Mouse (Mus musculus): Measurements from ENCODE around the gene 6330409D20Rik.
A peak's percentile ranks its signal among the peaks of the same experiment; 100 is the strongest.

6330409D20Rik gene

DNA sequence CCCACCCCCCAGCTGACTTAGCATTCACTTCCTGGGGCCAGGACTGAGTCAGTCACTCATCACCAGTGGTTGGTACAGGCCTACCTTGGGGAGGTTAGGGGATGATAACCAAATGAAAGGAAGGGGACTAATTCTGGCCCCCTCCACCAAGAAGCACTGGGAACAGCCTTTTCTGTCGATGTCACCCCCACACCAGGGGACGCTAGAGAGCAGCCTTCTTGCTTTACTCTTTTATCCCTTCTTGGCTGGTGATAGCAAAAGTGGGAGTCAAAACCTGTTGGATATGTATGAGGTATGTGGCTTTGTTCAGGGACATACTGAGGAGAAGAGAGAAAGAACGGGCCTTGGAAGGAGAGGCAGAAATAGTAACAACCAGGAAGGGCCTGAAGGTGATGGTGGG, 22.5 kb upstream of the 6330409D20Rik start:
- Histone ChIP-seq H3K4me3 (replicated peaks; ENCODE audit: low read length) (no peak overlapping the region), H3K36me3 (ENCODE audit: insufficient read depth, low read length) (peaks cover 48% of the 10 kb centered on the region), H3K27me3 (ENCODE audit: insufficient read depth, low read length) (0 out of 2 replicates have a peak, but pooled peaks cover 4% of the 10 kb centered on the region), H3K9me3 (ENCODE audit: low read length) (no peaks in the 10 kb centered on the region), H3K4me1 (replicated peaks; ENCODE audit: low read depth, low read length) (peaks cover 18% of the 10 kb centered on the region; the same call in 1 of the 2 replicates)
- no peak for TF ChIP-seq POU5F1 (IDR thresholded peaks at IDR 0.05; ENCODE audit: borderline replicate concordance, low read length)
- peak; percentile 87 for TF ChIP-seq CTCF (conservative IDR thresholded peaks at IDR 0.05; ENCODE audit: low read length)
- TF ChIP-seq NANOG (IDR thresholded peaks at IDR 0.05; ENCODE audit: borderline replicate concordance, low read length): no peak

DNA sequence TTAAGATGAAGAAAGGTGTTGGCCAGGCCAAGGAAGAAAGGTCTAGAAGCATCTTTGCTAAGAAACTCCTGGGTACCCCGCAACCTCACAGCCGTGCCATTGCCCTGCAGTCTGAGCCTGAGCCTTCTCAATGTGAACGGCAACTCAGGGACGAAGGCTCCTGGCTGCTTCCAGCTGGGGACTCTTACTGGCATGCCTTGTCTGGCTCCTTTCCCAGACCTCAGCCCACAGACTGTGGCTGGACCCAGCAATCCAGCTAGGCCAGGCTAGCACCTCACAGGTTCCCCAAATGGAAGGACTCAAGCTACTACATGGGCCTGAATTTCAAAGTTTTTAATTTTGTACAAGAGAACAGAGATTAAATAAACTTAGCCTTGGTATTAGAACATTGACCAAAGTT, 21.0 kb upstream of the 6330409D20Rik start:
- peaks cover 48% of the 10 kb centered on the region for H3K36me3 ChIP-seq (ENCODE audit: insufficient read depth, low read length)
- H3K4me3 ChIP-seq (replicated peaks; ENCODE audit: low read length): no peak overlapping the region
- H3K27me3 ChIP-seq (ENCODE audit: insufficient read depth, low read length): 0 out of 2 replicates have a peak, but pooled peaks cover 4% of the 10 kb centered on the region
- TF ChIP-seq POU5F1 (IDR thresholded peaks at IDR 0.05; ENCODE audit: borderline replicate concordance, low read length) (no peak), NANOG (IDR thresholded peaks at IDR 0.05; ENCODE audit: borderline replicate concordance, low read length) (no peak), CTCF (conservative IDR thresholded peaks at IDR 0.05; ENCODE audit: low read length) (no peak)
- no peaks in the 10 kb centered on the region for H3K9me3 ChIP-seq (ENCODE audit: low read length)
- H3K4me1 ChIP-seq (replicated peaks; ENCODE audit: low read depth, low read length): peaks cover 17% of the 10 kb centered on the region; the same call in 1 of the 2 replicates

DNA sequence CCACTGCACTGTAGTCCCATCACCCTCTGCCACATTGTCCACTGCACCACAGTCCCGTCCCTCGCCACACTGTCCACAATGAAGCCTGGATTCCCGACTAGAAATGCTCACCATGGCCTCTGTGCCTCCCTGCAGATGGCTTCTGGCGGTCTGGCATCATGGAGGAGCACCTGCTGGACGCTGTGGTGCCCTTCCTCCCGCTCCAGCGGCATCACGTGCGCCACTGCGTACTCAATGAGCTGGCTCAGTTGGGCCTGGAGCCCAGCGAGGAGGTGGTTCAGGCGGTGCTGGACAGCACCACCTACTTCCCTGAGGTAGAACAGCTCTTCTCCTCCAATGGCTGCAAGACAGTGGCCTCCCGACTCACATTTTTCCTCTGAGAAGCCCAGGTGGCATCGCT, 20.5 kb upstream of the 6330409D20Rik start:
- TF ChIP-seq CTCF (conservative IDR thresholded peaks at IDR 0.05; ENCODE audit: low read length) (no peak), POU5F1 (IDR thresholded peaks at IDR 0.05; ENCODE audit: borderline replicate concordance, low read length) (no peak), NANOG (IDR thresholded peaks at IDR 0.05; ENCODE audit: borderline replicate concordance, low read length) (no peak)
- Histone ChIP-seq H3K36me3 (ENCODE audit: insufficient read depth, low read length) (peaks cover 48% of the 10 kb centered on the region), H3K4me3 (replicated peaks; ENCODE audit: low read length) (no peak overlapping the region), H3K27me3 (ENCODE audit: insufficient read depth, low read length) (peaks cover 4% of the 10 kb centered on the region; the same call in 1 of the 2 replicates), H3K9me3 (ENCODE audit: low read length) (no peaks in the 10 kb centered on the region), H3K4me1 (replicated peaks; ENCODE audit: low read depth, low read length) (peaks cover 17% of the 10 kb centered on the region; the same call in 1 of the 2 replicates)

DNA sequence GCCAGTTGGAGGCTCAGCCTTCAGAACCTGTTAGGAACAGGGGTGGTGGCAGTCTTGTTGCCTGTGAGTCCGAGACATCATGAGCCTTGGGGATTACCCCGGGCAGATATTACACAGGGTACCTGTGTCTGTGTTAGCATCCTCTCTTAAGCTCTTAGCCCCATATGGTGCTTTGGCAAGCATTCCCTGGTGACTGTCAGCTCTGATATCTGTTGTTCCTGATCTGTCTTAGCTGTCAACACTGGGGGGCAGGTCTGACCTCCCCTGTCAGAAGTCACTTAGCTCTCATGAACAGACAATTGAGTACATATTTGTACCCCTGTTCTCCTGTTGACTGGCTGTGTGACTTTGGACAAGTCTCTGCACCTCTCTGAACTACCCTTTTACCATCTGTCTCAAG, 18.2 kb upstream of the 6330409D20Rik start:
- Histone ChIP-seq H3K36me3 (ENCODE audit: insufficient read depth, low read length) (peaks cover 48% of the 10 kb centered on the region), H3K4me3 (replicated peaks; ENCODE audit: low read length) (no peak overlapping the region), H3K9me3 (ENCODE audit: low read length) (no peaks in the 10 kb centered on the region), H3K27me3 (ENCODE audit: insufficient read depth, low read length) (peaks cover 5% of the 10 kb centered on the region), H3K4me1 (replicated peaks; ENCODE audit: low read depth, low read length) (peaks cover 16% of the 10 kb centered on the region)
- TF ChIP-seq NANOG (IDR thresholded peaks at IDR 0.05; ENCODE audit: borderline replicate concordance, low read length): no peak

DNA sequence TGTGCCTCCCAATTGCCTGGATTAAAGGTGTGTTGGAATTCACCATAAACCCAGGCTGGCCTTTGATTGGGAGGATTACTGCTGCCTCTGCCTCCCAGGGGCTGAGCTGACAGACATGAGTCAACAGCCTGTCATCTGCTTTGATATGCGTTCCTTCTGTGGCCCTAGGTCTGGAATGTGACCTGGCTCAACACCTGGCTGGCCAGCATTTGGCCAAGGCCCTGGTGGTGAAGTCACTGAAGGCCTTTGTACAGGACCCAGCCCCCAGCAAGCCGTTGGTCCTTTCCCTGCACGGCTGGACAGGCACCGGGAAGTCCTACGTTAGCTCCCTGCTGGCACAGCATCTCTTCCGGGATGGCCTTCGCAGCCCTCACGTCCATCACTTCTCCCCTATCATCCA, 17.7 kb upstream of the 6330409D20Rik start:
- TF ChIP-seq NANOG (IDR thresholded peaks at IDR 0.05; ENCODE audit: borderline replicate concordance, low read length) (no peak), CTCF (conservative IDR thresholded peaks at IDR 0.05; ENCODE audit: low read length) (no peak)
- peaks cover 5% of the 10 kb centered on the region for H3K27me3 ChIP-seq (ENCODE audit: insufficient read depth, low read length)
- H3K9me3 ChIP-seq (ENCODE audit: low read length): no peaks in the 10 kb centered on the region
- no peak overlapping the region for H3K4me3 ChIP-seq (replicated peaks; ENCODE audit: low read length)
- peaks cover 16% of the 10 kb centered on the region for H3K4me1 ChIP-seq (replicated peaks; ENCODE audit: low read depth, low read length)
- peaks cover 48% of the 10 kb centered on the region for H3K36me3 ChIP-seq (ENCODE audit: insufficient read depth, low read length)

DNA sequence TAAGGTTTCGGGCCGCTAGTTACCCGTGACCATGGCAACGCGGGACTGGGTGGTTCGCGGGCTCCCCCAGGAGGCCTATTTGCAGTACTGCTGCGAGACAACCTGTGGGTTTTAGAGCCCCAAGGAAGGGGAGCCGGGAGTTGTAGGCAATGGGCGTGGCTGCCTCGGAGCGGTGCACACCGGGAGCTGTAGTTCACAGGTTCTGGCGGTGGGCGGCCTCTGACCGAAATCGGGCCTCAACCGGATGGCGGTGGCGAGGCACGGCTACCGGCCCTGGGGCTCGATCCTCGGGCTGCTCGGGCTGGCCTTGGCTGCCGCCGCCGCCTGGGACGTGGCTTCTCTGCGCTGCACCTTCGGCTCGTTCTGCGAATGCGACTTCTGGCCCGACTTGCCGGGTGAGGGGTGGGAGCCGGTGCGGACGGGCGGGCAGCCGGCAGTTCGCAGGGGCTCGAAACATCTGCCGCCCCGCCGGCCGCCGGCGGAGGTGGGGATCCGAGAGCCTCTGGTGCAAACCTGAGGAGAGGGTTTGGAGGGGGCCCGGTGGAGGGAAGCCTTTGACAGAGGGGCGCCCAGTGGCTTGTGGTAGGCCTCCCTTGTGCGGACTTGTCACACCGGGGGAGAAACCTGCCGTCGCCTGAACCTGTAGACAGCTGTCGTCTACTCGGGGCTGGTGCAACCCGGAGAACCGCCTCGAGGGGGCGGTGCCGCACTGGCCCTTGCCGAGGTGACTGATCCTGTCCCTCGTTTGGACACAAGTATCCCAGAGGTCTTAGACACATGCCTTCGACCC, 16.4 kb upstream of the 6330409D20Rik start, which contains the start of gene Tor2a:
TSS of gene Tor2a (plus strand) at position 179 of the 790 bp plus-strand sequence.
- no peaks in the 10 kb centered on the region for H3K9me3 ChIP-seq (ENCODE audit: low read length)
- TF ChIP-seq NANOG (IDR thresholded peaks at IDR 0.05; ENCODE audit: borderline replicate concordance, low read length): no peak
- no peak for TF ChIP-seq POU5F1 (IDR thresholded peaks at IDR 0.05; ENCODE audit: borderline replicate concordance, low read length)
- peak; percentile 89 for TF ChIP-seq CTCF (conservative IDR thresholded peaks at IDR 0.05; ENCODE audit: low read length)
- peaks cover 20% of the 10 kb centered on the region for H3K4me1 ChIP-seq (replicated peaks; ENCODE audit: low read depth, low read length)
- H3K27me3 ChIP-seq (ENCODE audit: insufficient read depth, low read length): peaks cover 12% of the 10 kb centered on the region
- peak within 1 kb of the TSS; percentile 91 for H3K4me3 ChIP-seq (replicated peaks; ENCODE audit: low read length)
- H3K36me3 ChIP-seq (ENCODE audit: insufficient read depth, low read length): peaks cover 38% of the 10 kb centered on the region

DNA sequence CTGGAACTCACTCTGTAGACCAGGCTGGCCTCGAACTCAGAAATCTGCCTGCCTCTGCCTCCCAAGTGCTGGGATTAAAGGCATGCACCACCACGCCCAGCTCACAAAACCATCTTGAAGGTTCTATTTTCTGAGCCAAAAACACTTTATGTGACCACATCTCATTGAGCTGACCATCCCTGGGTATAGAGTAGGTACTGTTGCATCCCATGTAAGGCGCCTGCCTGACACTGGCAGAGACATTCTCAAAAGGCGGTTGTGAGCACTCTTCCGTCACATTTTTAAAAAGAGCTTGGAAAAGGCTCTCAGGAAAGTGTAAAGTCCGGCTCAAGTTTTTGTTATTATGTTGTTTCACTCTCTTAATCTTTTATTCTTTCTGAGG, 15.8 kb upstream of the 6330409D20Rik start:
- no peaks in the 10 kb centered on the region for H3K9me3 ChIP-seq (ENCODE audit: low read length)
- peaks cover 18% of the 10 kb centered on the region for H3K27me3 ChIP-seq (ENCODE audit: insufficient read depth, low read length)
- peaks cover 33% of the 10 kb centered on the region for H3K36me3 ChIP-seq (ENCODE audit: insufficient read depth, low read length)
- TF ChIP-seq POU5F1 (IDR thresholded peaks at IDR 0.05; ENCODE audit: borderline replicate concordance, low read length) (no peak), CTCF (conservative IDR thresholded peaks at IDR 0.05; ENCODE audit: low read length) (no peak), NANOG (IDR thresholded peaks at IDR 0.05; ENCODE audit: borderline replicate concordance, low read length) (no peak)
- peaks cover 26% of the 10 kb centered on the region for H3K4me1 ChIP-seq (replicated peaks; ENCODE audit: low read depth, low read length)
- H3K4me3 ChIP-seq (replicated peaks; ENCODE audit: low read length): no peak overlapping the region

DNA sequence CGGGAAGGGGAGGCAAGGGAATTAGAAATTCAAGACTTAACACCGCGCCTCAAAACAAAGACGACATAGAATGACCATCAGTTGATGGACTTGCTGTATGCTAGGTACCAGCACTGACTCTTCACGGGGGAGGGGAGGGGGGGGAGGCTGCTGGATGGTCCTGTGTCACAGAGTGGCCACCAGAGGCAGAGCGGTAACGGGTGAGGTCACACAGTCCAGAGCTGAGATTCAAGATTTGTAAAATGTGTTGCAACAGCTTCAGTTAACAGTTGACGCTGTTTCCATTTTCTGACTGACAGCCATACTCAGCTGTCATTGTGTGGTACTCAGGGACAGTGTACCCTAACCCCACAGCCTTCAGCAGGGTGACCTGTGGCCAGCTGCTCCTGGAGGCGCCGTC, 11.4 kb upstream of the 6330409D20Rik start:
- H3K9me3 ChIP-seq (ENCODE audit: low read length): no peaks in the 10 kb centered on the region
- H3K4me1 ChIP-seq (replicated peaks; ENCODE audit: low read depth, low read length): peaks cover 35% of the 10 kb centered on the region
- H3K4me3 ChIP-seq (replicated peaks; ENCODE audit: low read length): no peak overlapping the region
- TF ChIP-seq NANOG (IDR thresholded peaks at IDR 0.05; ENCODE audit: borderline replicate concordance, low read length) (no peak), CTCF (conservative IDR thresholded peaks at IDR 0.05; ENCODE audit: low read length) (no peak), POU5F1 (IDR thresholded peaks at IDR 0.05; ENCODE audit: borderline replicate concordance, low read length) (no peak)
- no peaks in the 10 kb centered on the region for H3K36me3 ChIP-seq (ENCODE audit: insufficient read depth, low read length)
- H3K27me3 ChIP-seq (ENCODE audit: insufficient read depth, low read length): peaks cover 19% of the 10 kb centered on the region

All from E14TG2a.4 (cell line).